Mouse (Mus musculus) lung, adult 2 months (tissue): ENCODE results near the gene Trex2.

Experiments
- CTCF ChIP-seq: fragments of 200-500 bp; IDR thresholded peaks from 2 replicates; pipeline ENCODE4 v1.5.1; 2011; ENCODE audit warnings: mild to moderate bottlenecking, low read length, control low read depth; ENCODE audit not compliant: insufficient read depth
- POLR2A ChIP-seq: fragments of 200-500 bp; IDR thresholded peaks from 2 replicates; pipeline ENCODE4 v1.6.1; 2011; ENCODE audit warnings: low read depth, mild to moderate bottlenecking, control low read depth, low read length, borderline replicate concordance; ENCODE audit errors: extremely low read depth

- TF ChIP-seq CTCF = no peak
- no peak for TF ChIP-seq POLR2A
These were observed 33.5 kb downstream of the Trex2 start for GRCm38 (mm10) chrX:73401616-73402015.
